Mouse (Mus musculus) megakaryocyte progenitor cell, adult 5-6 weeks (primary cell): ENCODE measurements around the gene Prox2. TPM values are rescaled to one million over a fixed set of nuclear protein-coding genes. Genes with fewer than 3 reads are reported as not detected.
A peak's percentile ranks its signal among the peaks of the same experiment; 100 is the strongest.
"Not testable (repeated sequence)": the region's sequence is repeated elsewhere in the genome, so short reads cannot be mapped to it uniquely, and the experiment has no call there.

Experiments
- ATAC-seq: replicated peaks from 2 replicates; pipeline ENCODE4 v1.8.0; 2016; ENCODE audit warnings: mild to moderate bottlenecking, moderate TSS enrichment, inconsistent platforms; ENCODE audit not compliant: poor library complexity
- total RNA-seq, 2 experiments: library from RNA; stranded (forward) in 1 of 2; stranded (reverse) in 1 of 2; fragments of 157-497, 149-512 nt in 1 of 2; fragments of 200-1000 nt in 1 of 2; gene quantifications; 2 replicates each; pipeline versions ENCODE4 v1.2.3 to v1.2.4; 2015 to 2017

Gene Prox2
- total RNA-seq (2015) (1.2 TPM in 2 replicates), total RNA-seq (2017) (2.7 and 3.0 TPM in 2 replicates)

- ATAC-seq: peak; percentile 90
Observed at GRCm38 (mm10) chr12:85110698-85111592, at the start of gene Prox2, which contains the start of gene Dlst. Gene Prox2, minus strand, starts transcription at chr12:85110759. Gene Dlst, plus strand, starts transcription at chr12:85110833.

- ATAC-seq: no peak
Observed at GRCm38 (mm10) chr12:85159592-85159991, 49.0 kb upstream of the Prox2 start.

GRCm38 (mm10) chr12:85158801-85159200 lies 48.2 kb upstream of the Prox2 start:
- no peak for ATAC-seq

- ATAC-seq: no peak
Observed at GRCm38 (mm10) chr12:85157797-85158460, 47.4 kb upstream of the Prox2 start.

GRCm38 (mm10) chr12:85156324-85156723 lies 45.8 kb upstream of the Prox2 start:
- no peak for ATAC-seq

GRCm38 (mm10) chr12:85153011-85153410 lies 42.5 kb upstream of the Prox2 start:
- ATAC-seq: peak; percentile 35; the same call in 1 of the 2 replicates

- peak; percentile 87 for ATAC-seq
Observed at GRCm38 (mm10) chr12:85151002-85151774, 40.6 kb upstream of the Prox2 start, which contains the start of gene Rps6kl1. Gene Rps6kl1, minus strand, starts transcription at chr12:85151264.

- no peak for ATAC-seq
Observed at GRCm38 (mm10) chr12:85150321-85151001, 39.9 kb upstream of the Prox2 start.

- no peak for ATAC-seq
Observed at GRCm38 (mm10) chr12:85146881-85147280, 36.3 kb upstream of the Prox2 start.

GRCm38 (mm10) chr12:85146355-85146754 lies 35.8 kb upstream of the Prox2 start:
- 0 out of 2 replicates have a peak, but pooled peaks have one; percentile 12 for ATAC-seq

GRCm38 (mm10) chr12:85145630-85146029 lies 35.1 kb upstream of the Prox2 start:
- ATAC-seq: no peak

- ATAC-seq: no peak
Observed at GRCm38 (mm10) chr12:85144821-85145220, 34.3 kb upstream of the Prox2 start.

GRCm38 (mm10) chr12:85144276-85144675 lies 33.7 kb upstream of the Prox2 start:
- ATAC-seq: not testable (repeated sequence)

- ATAC-seq: peak; percentile 88
Observed at GRCm38 (mm10) chr12:85142803-85143202, 32.2 kb upstream of the Prox2 start.

- no peak for ATAC-seq
Observed at GRCm38 (mm10) chr12:85141096-85141495, 30.5 kb upstream of the Prox2 start.

- no peak for ATAC-seq
Observed at GRCm38 (mm10) chr12:85140036-85140701, 29.6 kb upstream of the Prox2 start.

- ATAC-seq: 0 out of 2 replicates have a peak, but pooled peaks have one; percentile 20
Observed at GRCm38 (mm10) chr12:85136627-85137026, 26.1 kb upstream of the Prox2 start.

GRCm38 (mm10) chr12:85135513-85136470 lies 25.2 kb upstream of the Prox2 start:
- no peak; the same call in 1 of the 2 replicates for ATAC-seq
